Mouse (Mus musculus) cerebral cortex, adult 2 months (tissue): ENCODE data around the gene Smarcd1.

Experiments used
- WGBS: fragments of 180-500 bp; shearing (Covaris S2); methylation state at CpG from one replicate; pipeline ENCODE4 v1.1.7; 2018; 5-methylcytosine and 5-hydroxymethylcytosine counted together

Gene Smarcd1

DNA sequence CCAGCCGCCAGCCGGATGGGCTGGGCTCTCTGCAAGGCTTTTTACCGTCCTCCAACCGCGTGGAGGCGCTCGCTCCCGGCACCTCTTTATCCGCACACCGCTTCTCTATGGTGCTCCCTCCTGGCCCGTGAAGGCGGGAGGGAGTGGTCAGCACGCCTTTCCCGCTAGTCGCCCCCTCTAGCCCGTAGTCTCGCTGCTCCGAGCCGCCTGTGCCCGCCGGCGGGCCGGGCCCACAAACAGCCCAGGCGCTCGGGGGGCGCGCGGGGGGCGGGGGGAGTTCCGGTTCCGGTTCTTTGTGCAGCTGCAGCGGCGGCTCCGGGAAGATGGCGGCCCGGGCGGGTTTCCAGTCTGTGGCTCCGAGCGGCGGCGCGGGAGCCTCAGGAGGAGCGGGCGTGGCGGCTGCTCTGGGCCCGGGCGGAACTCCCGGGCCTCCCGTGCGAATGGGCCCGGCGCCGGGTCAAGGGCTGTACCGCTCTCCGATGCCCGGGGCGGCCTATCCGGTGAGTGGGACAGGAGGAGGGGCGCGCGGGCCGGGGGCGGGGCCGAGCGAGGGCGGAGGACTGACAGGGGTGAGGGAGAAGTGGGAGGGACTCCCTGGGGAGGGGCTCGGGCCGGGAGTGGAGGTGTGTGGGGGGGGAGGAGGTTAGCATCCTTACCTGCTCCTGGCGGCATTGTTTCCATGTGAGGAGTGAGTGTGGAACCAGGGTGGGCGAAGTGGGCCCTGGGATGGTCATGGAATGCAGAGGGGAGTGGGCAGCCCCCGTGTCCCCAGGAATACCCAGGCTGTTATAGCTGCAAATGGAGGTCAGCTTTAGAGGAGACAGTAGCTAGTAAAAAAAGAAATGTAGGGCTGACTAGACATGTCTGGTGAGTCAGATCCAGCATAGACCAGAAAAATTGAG, at the start of gene Smarcd1:
Smarcd1 (plus strand) TSS at position 131 of the 902 bp plus-strand sequence.
- WGBS = under 1% methylated on average over 71 of the region's 71 CpGs

DNA sequence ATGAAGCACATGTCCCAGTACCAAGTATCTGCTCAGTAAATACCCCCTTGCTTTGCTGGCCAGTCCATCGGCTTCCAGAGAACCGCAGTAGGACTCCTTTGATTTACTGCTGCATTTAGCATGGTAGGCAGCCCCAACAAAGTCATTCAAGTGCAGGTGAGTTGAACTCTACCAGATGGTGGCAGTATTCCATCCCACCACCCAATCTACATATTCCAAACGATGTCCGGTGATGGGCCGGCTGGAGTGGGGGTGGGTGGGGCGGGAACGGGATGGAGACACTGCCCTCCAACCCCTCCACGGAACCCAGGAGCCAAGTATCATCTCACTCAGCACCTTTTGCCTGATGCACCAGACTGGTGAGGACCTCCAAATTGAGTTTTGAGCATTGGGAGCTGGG, 48.6 kb upstream of the Smarcd1 start:
- WGBS = 33% methylated on average over 8 of the region's 8 CpGs

DNA sequence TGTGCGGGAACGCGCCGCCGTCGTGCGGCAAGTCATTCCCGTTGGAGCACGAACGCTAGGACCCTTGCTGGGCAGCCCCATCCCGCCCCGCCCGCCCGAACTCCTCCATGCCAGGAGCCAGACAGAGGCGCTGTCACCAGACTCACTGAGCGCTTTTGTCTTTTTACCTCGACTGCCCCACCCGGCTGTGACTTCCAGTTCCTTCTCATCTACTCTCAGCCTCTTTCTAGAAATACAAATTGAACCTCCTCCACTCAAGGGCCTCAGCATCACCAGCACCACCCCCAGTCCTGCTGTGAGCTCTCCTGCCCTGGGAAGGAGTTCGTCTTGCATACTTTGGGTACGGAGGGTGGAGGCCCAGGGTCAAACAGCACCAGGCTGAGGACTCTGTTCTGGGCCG, 48.1 kb upstream of the Smarcd1 start:
- 12% methylated on average over 21 of the region's 21 CpGs for WGBS

- 48% methylated on average over 9 of the region's 9 CpGs for WGBS
Measured at GRCm38 (mm10) chr15:99655956-99656355, 46.0 kb upstream of the Smarcd1 start.

DNA sequence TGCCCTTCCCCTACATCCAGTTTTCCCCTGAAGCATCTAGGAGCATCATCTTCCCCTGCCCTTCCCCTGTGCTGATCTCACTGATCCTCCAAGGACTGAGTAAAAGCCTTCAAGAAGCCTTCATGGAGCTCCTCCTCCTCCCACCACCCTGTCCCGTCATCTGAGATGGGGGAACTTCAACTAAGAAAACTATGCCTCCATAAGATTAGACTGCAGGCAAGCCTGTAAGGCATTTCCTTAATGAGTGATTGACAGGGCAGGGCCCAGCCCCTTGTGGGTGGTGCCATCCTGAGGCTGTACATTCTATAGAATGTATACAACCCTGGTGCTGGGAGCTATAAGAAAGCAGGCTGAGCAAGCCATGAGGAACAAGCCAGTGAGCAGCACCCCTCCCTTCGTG, 43.5 kb upstream of the Smarcd1 start:
- 76% methylated on average over 2 of the region's 2 CpGs for WGBS

GRCm38 (mm10) chr15:99661121-99661830, 40.7 kb upstream of the Smarcd1 start:
- 65% methylated on average over 15 of the region's 15 CpGs for WGBS

DNA sequence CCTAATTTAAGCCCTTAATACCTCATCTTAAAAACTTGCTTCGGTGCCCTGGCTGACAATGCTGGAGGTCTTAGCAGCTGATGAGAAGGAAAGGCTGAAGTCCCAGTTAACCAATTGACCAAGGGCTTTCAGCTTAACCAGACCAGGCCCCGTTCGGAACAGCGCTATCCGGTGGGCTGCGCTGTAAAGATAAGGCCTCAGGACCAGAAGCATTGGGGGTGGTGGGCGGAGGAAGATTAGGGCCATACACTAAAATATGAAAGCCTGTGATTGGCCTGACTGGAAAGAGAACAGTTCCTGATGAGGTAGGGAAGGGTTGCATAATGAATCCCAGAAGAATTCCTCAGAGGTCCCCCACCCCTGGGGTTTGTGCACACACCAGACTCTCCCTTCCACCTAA, 39.6 kb upstream of the Smarcd1 start:
- WGBS = 93% methylated on average over 7 of the region's 7 CpGs

GRCm38 (mm10) chr15:99663964-99664599, 37.8 kb upstream of the Smarcd1 start:
- WGBS = 4% methylated on average over 17 of the region's 17 CpGs

DNA sequence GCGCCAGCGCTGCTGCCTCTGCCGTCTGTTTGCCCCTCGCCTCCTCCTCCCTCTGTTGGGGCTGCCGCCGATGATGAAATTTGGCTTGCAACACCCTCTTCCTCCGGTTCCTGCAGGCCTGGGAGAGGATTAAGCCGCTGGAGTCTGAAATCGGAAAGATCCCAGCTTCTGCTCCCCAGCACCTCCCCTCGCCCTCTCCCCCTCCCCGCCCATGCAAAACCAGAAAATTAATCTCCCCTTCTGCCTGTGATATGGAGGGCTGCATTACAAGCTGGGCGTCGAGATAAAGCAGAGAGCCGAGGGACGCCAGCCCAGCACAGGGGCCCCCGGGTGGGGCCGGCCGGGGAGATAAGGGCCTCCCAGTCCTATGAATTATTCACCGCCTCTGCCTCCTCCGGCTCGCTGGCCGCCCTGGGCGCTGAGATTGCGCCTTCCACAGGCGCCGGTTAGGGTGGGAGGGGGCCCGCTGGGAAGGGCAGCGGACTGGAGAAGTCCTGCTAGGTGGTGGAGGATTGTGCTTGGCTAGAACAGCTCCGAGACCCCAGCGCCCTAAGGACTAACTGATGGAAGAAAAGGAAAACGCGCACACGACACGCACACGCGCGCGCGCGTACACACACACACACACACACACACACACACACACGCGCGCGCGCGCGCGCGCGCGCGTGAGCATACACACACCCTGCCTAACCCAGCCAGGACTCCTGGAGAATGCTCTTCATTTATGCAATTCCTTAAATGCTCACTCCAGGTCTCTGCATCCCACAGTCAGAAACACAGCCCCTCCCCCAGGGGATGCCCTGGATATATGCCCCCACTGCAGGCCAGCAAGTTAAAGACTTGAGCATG, 37.1 kb upstream of the Smarcd1 start:
- WGBS = under 1% methylated on average over 52 of the region's 52 CpGs

DNA sequence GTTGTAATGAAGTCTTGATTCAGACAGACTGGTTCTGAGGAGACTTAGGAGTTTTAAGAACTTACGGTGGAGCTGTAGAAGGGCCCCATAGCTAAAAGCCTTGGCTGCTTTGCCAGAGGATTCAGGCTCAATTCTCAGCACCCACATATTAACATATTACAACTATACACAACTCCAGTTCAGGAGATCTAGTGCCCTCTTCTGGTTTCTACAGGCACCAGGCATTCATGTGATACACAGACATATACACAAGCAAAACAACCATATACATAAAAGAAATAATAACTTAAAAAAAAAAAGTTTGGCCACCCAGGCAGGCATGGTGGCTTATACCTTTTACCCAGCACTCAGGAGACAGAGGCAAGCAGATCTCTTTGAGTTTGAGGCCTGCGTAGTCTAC, 34.4 kb upstream of the Smarcd1 start:
- WGBS = 100% methylated on average over 2 of the region's 2 CpGs

DNA sequence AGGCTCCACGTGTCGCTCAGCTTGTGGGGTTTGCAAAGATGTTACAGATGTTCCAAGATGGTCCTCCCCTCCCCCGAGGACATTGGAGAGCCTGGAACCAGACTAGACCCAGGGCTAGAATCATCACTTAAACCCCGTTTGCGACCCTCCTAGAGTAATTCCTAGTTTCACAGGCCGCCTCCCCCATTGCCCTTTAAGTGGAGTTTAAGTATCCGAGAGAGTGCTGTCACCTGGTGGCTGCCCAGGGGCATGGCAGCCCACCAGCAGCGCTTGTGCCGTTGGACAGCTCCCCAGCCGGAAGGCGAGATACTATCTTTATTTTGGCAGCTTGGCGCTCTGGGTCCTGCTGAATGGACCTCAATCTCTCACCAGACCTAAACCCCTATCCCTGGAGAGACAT, 33.0 kb upstream of the Smarcd1 start:
- WGBS = 2% methylated on average over 12 of the region's 12 CpGs

GRCm38 (mm10) chr15:99669392-99669791, 32.5 kb upstream of the Smarcd1 start:
- whole genome bisulfite sequencing = 0% methylated on average over 1 of the region's 1 CpGs

GRCm38 (mm10) chr15:99670154-99670821, 31.6 kb upstream of the Smarcd1 start, which contains the start of gene Asic1:
Asic1 (plus strand) TSS chr15:99670368.
- WGBS = under 1% methylated on average over 66 of the region's 74 CpGs

DNA sequence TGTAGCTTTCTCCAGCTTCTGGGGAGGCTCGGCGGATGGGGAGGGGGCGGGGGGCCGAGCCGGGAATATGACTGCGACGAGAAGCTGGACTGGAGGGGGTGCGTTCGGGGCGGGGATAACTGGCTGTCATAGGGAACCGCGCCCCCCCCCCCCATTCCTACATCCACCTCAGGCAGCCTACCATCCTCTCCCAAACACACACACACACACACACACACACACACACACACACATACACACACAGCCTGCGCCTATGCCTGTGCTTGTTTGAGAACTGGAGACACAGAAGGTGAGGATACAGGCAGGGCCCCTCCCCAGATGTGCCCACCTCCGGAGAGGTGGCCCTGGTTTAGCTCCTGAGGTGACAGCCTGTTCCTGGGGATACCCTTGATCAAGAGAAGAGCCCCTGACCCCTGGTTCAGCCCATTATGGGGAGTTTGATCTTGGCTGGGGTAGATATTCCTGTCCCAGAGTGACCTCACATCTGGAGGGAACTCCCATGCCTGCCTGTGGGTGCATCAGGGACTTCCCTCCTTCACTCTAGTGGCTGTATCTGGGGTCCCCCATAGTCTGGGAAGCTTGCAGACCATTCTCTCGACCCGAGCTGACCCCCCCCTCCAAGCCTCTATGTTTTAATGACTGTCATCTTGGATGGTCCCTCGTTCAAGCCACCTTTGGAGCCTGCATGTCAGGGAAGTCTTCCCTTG, 30.8 kb upstream of the Smarcd1 start:
- WGBS = 22% methylated on average over 5 of the region's 17 CpGs

DNA sequence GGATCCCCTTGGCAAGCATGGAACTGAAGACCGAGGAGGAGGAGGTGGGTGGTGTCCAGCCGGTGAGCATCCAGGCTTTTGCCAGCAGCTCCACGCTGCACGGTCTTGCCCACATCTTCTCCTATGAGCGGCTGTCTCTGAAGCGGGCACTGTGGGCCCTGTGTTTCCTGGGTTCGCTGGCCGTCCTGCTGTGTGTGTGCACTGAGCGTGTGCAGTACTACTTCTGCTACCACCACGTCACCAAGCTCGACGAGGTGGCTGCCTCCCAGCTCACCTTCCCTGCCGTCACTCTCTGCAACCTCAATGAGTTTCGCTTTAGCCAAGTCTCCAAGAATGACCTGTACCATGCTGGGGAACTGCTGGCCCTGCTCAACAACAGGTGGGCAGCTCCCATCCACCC, 30.1 kb upstream of the Smarcd1 start:
- WGBS = 53% methylated on average over 14 of the region's 14 CpGs

GRCm38 (mm10) chr15:99674866-99675265, 27.1 kb upstream of the Smarcd1 start:
- 65% methylated on average over 3 of the region's 3 CpGs for WGBS

DNA sequence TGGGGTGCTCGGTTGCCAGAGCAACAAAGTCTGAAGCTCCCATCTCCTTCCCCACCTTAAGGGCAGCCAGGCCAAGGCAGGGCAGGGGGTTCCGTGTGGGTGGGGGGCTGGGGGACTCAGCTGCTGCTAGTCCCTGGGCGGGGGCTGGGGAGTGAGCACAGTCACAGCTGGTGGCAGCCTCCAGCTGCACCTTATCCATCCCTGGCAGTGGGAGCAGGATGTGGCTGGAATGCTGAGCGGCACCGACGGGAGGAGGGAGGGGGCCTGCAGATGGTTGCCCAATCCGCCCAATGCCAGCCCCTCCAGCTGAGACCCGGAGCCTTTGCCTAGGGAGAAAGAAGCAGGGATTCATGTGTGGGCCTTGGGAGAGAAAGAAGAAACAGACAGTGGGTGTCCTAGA, 24.8 kb upstream of the Smarcd1 start:
- 39% methylated on average over 8 of the region's 8 CpGs for WGBS

DNA sequence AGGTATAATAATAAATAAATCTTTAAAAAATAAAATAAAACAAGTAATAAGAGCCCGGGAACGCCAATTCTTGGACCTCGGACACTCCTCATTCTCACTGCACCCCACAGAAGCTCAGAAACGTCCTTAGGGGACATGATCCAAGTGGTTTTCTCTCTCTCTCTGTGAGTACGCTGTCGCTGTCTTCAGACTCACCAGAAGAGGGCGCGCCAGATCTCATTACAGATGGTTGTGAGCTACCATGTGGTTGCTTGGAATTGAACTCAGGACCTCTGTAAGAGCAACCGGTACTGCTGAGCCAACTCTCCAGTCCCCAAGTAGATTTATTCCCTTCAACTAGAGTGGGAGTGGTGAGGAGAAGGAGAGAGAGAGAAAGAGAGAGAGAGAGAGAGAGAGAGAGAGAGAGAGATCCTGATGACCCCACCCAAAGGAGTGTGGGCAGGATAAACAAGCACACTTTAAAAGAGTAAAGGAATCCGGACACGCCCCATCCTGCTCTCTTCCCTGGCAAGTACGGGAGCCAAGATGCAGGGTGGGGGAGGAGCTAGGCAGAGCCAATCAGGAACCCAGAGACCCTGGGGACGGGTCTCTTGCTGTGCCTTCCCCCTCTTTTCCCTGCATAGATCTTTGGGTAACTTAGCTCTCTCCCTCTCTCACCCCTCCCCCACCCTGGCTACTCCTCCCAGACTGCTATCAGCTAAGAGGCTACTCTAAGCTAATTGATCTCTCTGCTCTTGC, 23.7 kb upstream of the Smarcd1 start:
- WGBS = 31% methylated on average over 13 of the region's 13 CpGs

DNA sequence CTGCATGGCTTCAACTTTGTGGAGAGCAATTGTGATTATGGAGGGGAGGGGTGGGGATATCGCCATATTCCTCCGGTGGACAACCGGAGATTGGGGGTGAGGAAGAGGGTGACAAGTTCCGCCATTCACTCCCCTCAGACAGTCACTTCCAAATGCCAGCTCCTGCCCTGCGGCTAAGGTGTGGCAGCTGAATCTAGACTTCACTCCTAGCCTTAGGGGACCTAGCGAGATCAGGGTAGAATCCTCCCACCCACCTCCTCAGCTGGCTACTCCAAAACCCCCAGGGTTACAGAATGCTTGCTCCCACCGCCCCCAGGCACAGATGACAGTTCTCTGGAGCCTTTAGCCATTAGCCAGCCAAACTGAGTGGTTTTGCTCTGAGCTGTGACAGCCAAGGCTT, 22.9 kb upstream of the Smarcd1 start:
- 87% methylated on average over 7 of the region's 7 CpGs for WGBS

DNA sequence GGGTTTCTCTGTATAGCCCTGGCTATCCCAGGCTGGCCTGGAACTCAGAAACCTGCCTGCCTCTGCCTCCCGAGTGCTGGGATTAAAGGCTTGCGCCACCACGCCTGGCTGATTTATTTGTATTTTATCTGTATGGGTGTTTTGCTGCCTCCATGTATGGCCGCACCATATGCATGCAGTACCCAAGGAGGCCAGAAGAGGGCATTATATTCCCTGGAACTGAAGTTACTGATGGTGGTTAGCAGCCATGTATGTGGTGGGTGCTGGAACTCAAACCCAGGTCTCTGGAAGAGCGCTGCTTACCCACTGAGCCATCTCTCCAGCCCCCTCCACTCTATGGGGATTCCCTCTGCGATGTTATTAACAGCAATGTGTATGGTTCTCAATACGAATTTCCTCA, 19.0 kb upstream of the Smarcd1 start:
- 94% methylated on average over 7 of the region's 7 CpGs for WGBS
